Mouse (Mus musculus): ENCODE measurements around the gene Ctrc. TPM values are rescaled to one million over a fixed set of nuclear protein-coding genes. Genes with fewer than 3 reads are reported as not detected.

Ctrc gene
- polyA plus RNA-seq (2015; fragmentation: Nextera tagmentation; extraction: Ambion mirVana): not detected in 2 replicates

DNA sequence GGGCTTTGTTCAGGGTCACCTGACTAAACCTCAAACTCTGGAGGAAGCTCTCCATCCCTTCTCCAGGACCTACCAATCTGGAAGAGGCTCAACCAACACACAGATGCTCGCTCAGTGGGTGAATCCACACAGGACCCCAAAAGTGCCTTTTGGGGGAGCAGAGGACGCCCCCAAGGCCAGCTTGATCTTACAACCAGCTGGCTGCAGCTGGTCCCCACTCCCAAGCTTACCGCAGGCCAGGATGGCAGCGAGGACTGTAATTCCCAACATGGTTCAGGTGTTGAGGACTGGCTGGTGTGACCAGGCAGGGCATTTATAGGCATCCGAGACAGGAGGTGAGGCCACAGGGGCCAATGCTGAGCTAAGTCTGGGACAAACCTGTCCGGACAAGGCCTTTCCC, at the start of gene Ctrc:
Gene Ctrc, minus strand, starts transcription at position 361 of the 400 bp plus-strand sequence.
- H3K9me3 ChIP-seq (ENCODE audit: control insufficient read depth, low read length): no peaks in the 10 kb centered on the region
- TF ChIP-seq CTCF (IDR thresholded peaks at IDR 0.05; ENCODE audit: low read depth): no peak
- no peak for TF ChIP-seq EP300 (optimal IDR thresholded peaks at IDR 0.05)
- H3K4me1 ChIP-seq (replicated peaks; ENCODE audit: control insufficient read depth, insufficient read depth): no peaks in the 10 kb centered on the region
- no peak within 1 kb of the TSS for H3K4me2 ChIP-seq (replicated peaks; ENCODE audit: low read depth)
- no peak within 1 kb of the TSS for H3K9ac ChIP-seq (ENCODE audit: low read length)
- no peaks in the 10 kb centered on the region for H3K27me3 ChIP-seq (ENCODE audit: control insufficient read depth, insufficient read depth, low read length)
- no peak within 1 kb of the TSS for H3K27ac ChIP-seq (replicated peaks)
- WGBS: 81% methylated on average over 6 of the region's 6 CpGs
- ATAC-seq (ENCODE audit: low FRiP score, low TSS enrichment): no peak
- no peak within 1 kb of the TSS for H3K4me3 ChIP-seq (ENCODE audit: low read depth, low read length)
- no peak for DNase-seq (ENCODE audit: low spot score)
- no peaks in the 10 kb centered on the region for H3K36me3 ChIP-seq (ENCODE audit: control insufficient read depth, insufficient read depth, low read length)

- whole genome bisulfite sequencing: 38% methylated on average over 12 of the region's 12 CpGs
- ATAC-seq (ENCODE audit: low FRiP score, low TSS enrichment): no peak
- TF ChIP-seq EP300 (optimal IDR thresholded peaks at IDR 0.05): no peak
- TF ChIP-seq CTCF (IDR thresholded peaks at IDR 0.05; ENCODE audit: low read depth): no peak
- Histone ChIP-seq H3K4me1 (replicated peaks; ENCODE audit: control insufficient read depth, insufficient read depth) (peaks cover 4% of the 10 kb centered on the region; the same call in 1 of the 2 replicates), H3K9me3 (ENCODE audit: control insufficient read depth, low read length) (no peaks in the 10 kb centered on the region), H3K27me3 (ENCODE audit: control insufficient read depth, insufficient read depth, low read length) (no peaks in the 10 kb centered on the region), H3K9ac (ENCODE audit: low read length) (no peak overlapping the region), H3K4me3 (ENCODE audit: low read depth, low read length) (no peak overlapping the region), H3K27ac (replicated peaks) (no peak overlapping the region), H3K36me3 (ENCODE audit: control insufficient read depth, insufficient read depth, low read length) (no peaks in the 10 kb centered on the region), H3K4me2 (replicated peaks; ENCODE audit: low read depth) (0 out of 2 replicates have a peak overlapping the region, but pooled peaks have one; percentile 1)
- DNase-seq (ENCODE audit: low spot score): no peak
Observed at GRCm38 (mm10) chr4:141895772-141896171, 49.6 kb upstream of the Ctrc start.

DNA sequence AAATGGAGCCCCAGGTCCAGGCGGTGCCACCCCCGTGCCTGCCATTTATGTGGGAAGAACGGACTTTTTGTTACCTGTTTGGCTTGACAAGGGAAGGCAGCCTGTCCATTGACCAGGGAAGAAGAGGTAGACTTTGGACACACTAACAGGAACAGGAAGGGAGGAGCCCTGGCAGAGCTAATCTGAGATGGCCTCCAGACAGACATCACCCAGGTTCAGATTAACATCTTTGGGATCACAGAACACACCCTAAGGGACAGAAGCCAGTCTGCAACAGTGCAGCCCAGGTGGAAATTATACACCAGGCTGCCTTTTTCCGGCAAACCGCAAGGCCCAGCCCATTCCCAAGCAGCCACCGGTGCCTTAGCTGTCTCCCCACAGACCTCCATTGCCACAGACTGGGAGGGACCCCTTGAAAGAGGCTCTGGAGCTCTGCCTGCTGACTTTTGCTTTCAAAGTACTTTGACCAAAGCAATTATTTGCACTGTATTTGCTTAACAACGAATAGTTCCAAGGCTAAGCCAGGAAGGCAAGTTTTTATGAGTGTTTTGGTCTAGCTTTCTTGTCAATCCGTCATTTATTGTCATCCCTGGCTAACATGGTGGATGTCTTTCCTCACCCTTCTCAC, 47.1 kb upstream of the Ctrc start:
- no peak overlapping the region for H3K4me2 ChIP-seq (replicated peaks; ENCODE audit: low read depth)
- H3K4me3 ChIP-seq (ENCODE audit: low read depth, low read length): no peak overlapping the region
- TF ChIP-seq CTCF (IDR thresholded peaks at IDR 0.05; ENCODE audit: low read depth) (no peak), EP300 (optimal IDR thresholded peaks at IDR 0.05) (no peak)
- DNase-seq (ENCODE audit: low spot score) (no peak), ATAC-seq (ENCODE audit: low FRiP score, low TSS enrichment) (no peak)
- no peaks in the 10 kb centered on the region for H3K27me3 ChIP-seq (ENCODE audit: control insufficient read depth, insufficient read depth, low read length)
- 77% methylated on average over 8 of the region's 8 CpGs for WGBS
- no peaks in the 10 kb centered on the region for H3K9me3 ChIP-seq (ENCODE audit: control insufficient read depth, low read length)
- no peaks in the 10 kb centered on the region for H3K36me3 ChIP-seq (ENCODE audit: control insufficient read depth, insufficient read depth, low read length)
- no peak overlapping the region for H3K9ac ChIP-seq (ENCODE audit: low read length)
- no peaks in the 10 kb centered on the region for H3K4me1 ChIP-seq (replicated peaks; ENCODE audit: control insufficient read depth, insufficient read depth)
- no peak overlapping the region for H3K27ac ChIP-seq (replicated peaks)

GRCm38 (mm10) chr4:141886385-141886968, 40.3 kb upstream of the Ctrc start:
- peak; percentile 37 for TF ChIP-seq CTCF (IDR thresholded peaks at IDR 0.05; ENCODE audit: low read depth)
- no peak for TF ChIP-seq EP300 (optimal IDR thresholded peaks at IDR 0.05)
- no peak overlapping the region for H3K27ac ChIP-seq (replicated peaks)
- no peaks in the 10 kb centered on the region for H3K36me3 ChIP-seq (ENCODE audit: control insufficient read depth, insufficient read depth, low read length)
- whole genome bisulfite sequencing: 41% methylated on average over 6 of the region's 6 CpGs
- H3K4me3 ChIP-seq (ENCODE audit: low read depth, low read length): no peak overlapping the region
- H3K27me3 ChIP-seq (ENCODE audit: control insufficient read depth, insufficient read depth, low read length): no peaks in the 10 kb centered on the region
- no peaks in the 10 kb centered on the region for H3K9me3 ChIP-seq (ENCODE audit: control insufficient read depth, low read length)
- H3K4me2 ChIP-seq (replicated peaks; ENCODE audit: low read depth): no peak overlapping the region
- peak; percentile 22; the same call in 1 of the 2 replicates for ATAC-seq (ENCODE audit: low FRiP score, low TSS enrichment)
- DNase-seq (ENCODE audit: low spot score): no peak
- peaks cover 7% of the 10 kb centered on the region; the same call in 1 of the 2 replicates for H3K4me1 ChIP-seq (replicated peaks; ENCODE audit: control insufficient read depth, insufficient read depth)
- H3K9ac ChIP-seq (ENCODE audit: low read length): no peak overlapping the region

DNA sequence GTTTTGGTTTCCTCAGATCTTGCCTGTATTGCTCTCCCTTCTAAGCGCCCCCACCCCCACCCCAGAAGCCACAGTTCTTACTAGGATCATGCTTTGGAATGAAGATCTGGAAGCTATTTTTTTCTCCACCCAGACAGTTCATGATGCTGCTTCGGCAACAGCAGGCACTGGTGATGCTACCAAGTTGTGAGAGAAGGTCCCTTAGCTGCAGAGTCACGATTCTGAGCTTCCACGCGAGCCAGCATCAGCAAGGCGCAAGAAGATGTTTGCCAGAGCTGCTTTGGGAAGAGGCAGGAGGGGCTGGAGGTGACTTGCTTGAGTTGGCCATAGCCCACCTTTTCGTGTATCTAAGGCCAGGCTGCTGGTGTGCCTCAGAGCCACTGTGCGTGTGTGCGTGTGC, 39.3 kb upstream of the Ctrc start:
- Histone ChIP-seq H3K27me3 (ENCODE audit: control insufficient read depth, insufficient read depth, low read length) (no peaks in the 10 kb centered on the region), H3K4me1 (replicated peaks; ENCODE audit: control insufficient read depth, insufficient read depth) (peaks cover 7% of the 10 kb centered on the region; the same call in 1 of the 2 replicates), H3K4me3 (ENCODE audit: low read depth, low read length) (no peak overlapping the region), H3K4me2 (replicated peaks; ENCODE audit: low read depth) (no peak overlapping the region), H3K27ac (replicated peaks) (no peak overlapping the region), H3K9me3 (ENCODE audit: control insufficient read depth, low read length) (no peaks in the 10 kb centered on the region), H3K9ac (ENCODE audit: low read length) (no peak overlapping the region), H3K36me3 (ENCODE audit: control insufficient read depth, insufficient read depth, low read length) (no peaks in the 10 kb centered on the region)
- TF ChIP-seq EP300 (optimal IDR thresholded peaks at IDR 0.05) (no peak), CTCF (IDR thresholded peaks at IDR 0.05; ENCODE audit: low read depth) (no peak)
- no peak for DNase-seq (ENCODE audit: low spot score)
- 57% methylated on average over 9 of the region's 9 CpGs for WGBS
- no peak for ATAC-seq (ENCODE audit: low FRiP score, low TSS enrichment)

GRCm38 (mm10) chr4:141882858-141883257, 36.7 kb upstream of the Ctrc start:
- Histone ChIP-seq H3K36me3 (ENCODE audit: control insufficient read depth, insufficient read depth, low read length) (no peaks in the 10 kb centered on the region), H3K27me3 (ENCODE audit: control insufficient read depth, insufficient read depth, low read length) (no peaks in the 10 kb centered on the region), H3K9me3 (ENCODE audit: control insufficient read depth, low read length) (no peaks in the 10 kb centered on the region), H3K9ac (ENCODE audit: low read length) (no peak overlapping the region), H3K4me1 (replicated peaks; ENCODE audit: control insufficient read depth, insufficient read depth) (peaks cover 7% of the 10 kb centered on the region; the same call in 1 of the 2 replicates), H3K4me3 (ENCODE audit: low read depth, low read length) (no peak overlapping the region), H3K27ac (replicated peaks) (no peak overlapping the region), H3K4me2 (replicated peaks; ENCODE audit: low read depth) (no peak overlapping the region)
- DNase-seq (ENCODE audit: low spot score) (no peak), ATAC-seq (ENCODE audit: low FRiP score, low TSS enrichment) (no peak)
- 72% methylated on average over 7 of the region's 7 CpGs for WGBS
- TF ChIP-seq CTCF (IDR thresholded peaks at IDR 0.05; ENCODE audit: low read depth): no peak
- TF ChIP-seq EP300 (optimal IDR thresholded peaks at IDR 0.05): no peak

Data from stomach, postnatal 0 days (tissue).